ENCODE assay signal across 8 mouse cellular contexts in genomic region chr4:32889996-32890734, GRCm38 (mm10).
A peak's percentile ranks its signal among the peaks of the same experiment; 100 is the strongest.
DNase-seq lines count a peak whose midpoint lies in the region; ATAC-seq lines count a peak whose summit lies in the region.

No protein-coding gene starts in this region.

- DNase-seq in frontal cortex, postnatal 36 days (ENCODE audit: low spot score in 2 of 2): no peak
- peak; percentile 9 for DNase-seq in neural tube, embryonic 11.5 days (ENCODE audit: low spot score)
- no peak for DNase-seq in neural tube, embryonic 10.5 days (ENCODE audit: extremely low spot score, low spot score)
- no peak for DNase-seq in hindbrain, embryonic 14.5 days (ENCODE audit: low spot score)
- DNase-seq in cerebellum, adult 9-11 months: no peak
- DNase-seq in gastrocnemius, adult 8-10 months (ENCODE audit: low spot score in 2 of 2): no peak
- DNase-seq in T-cell, adult 2 months (ENCODE audit: low spot score): no peak

- peak; percentile 71 for ATAC-seq in frontal cortex, adult (ENCODE audit: low TSS enrichment)
- no peak for ATAC-seq in neural tube, embryonic 11.5 days (ENCODE audit: insufficient read depth, low FRiP score, low TSS enrichment)
- ATAC-seq in hindbrain, embryonic 14.5 days (ENCODE audit: low FRiP score): no peak

- H3K4me1 ChIP-seq in neural tube, embryonic 11.5 days (ENCODE audit: control insufficient read depth, insufficient read depth, low read length): no peaks in the 10 kb centered on the region
- peaks cover 7% of the 10 kb centered on the region for H3K4me1 ChIP-seq in hindbrain, embryonic 14.5 days (replicated peaks; ENCODE audit: control insufficient read depth, insufficient read depth, low read length)

- WGBS in neural tube, embryonic 11.5 days: 59% methylated on average over 10 of the region's 10 CpGs
- 44% methylated on average over 10 of the region's 10 CpGs for WGBS in hindbrain, embryonic 14.5 days

- no peak overlapping the region for H3K4me2 ChIP-seq in neural tube, embryonic 11.5 days (ENCODE audit: low read depth)
- H3K4me2 ChIP-seq in hindbrain, embryonic 14.5 days (replicated peaks): no peak overlapping the region

- H3K9me3 ChIP-seq in neural tube, embryonic 11.5 days (ENCODE audit: control insufficient read depth, low read length): no peaks in the 10 kb centered on the region
- peaks cover 19% of the 10 kb centered on the region for H3K9me3 ChIP-seq in hindbrain, embryonic 14.5 days (ENCODE audit: control insufficient read depth, low read length)

- no peak overlapping the region for H3K27ac ChIP-seq in neural tube, embryonic 11.5 days (ENCODE audit: low read depth, low read length)
- H3K27ac ChIP-seq in hindbrain, embryonic 14.5 days: 0 out of 2 replicates have a peak overlapping the region, but pooled peaks have one; percentile 5

- no peaks in the 10 kb centered on the region for H3K27me3 ChIP-seq in neural tube, embryonic 11.5 days (ENCODE audit: control insufficient read depth, insufficient read depth, low read length)
- no peaks in the 10 kb centered on the region for H3K27me3 ChIP-seq in hindbrain, embryonic 14.5 days (ENCODE audit: control insufficient read depth, insufficient read depth, low read length)

- H3K9ac ChIP-seq in neural tube, embryonic 11.5 days (ENCODE audit: low read length): no peak overlapping the region
- no peak overlapping the region for H3K9ac ChIP-seq in hindbrain, embryonic 14.5 days

- no peak overlapping the region for H3K4me3 ChIP-seq in neural tube, embryonic 11.5 days (ENCODE audit: low read depth, low read length)
- no peak overlapping the region for H3K4me3 ChIP-seq in hindbrain, embryonic 14.5 days (replicated peaks; ENCODE audit: low read length)

- H3K36me3 ChIP-seq in neural tube, embryonic 11.5 days (ENCODE audit: control insufficient read depth, insufficient read depth, low read length): no peaks in the 10 kb centered on the region
- no peaks in the 10 kb centered on the region for H3K36me3 ChIP-seq in hindbrain, embryonic 14.5 days (replicated peaks; ENCODE audit: control insufficient read depth, insufficient read depth)
